Mouse (Mus musculus): ENCODE data around the gene Snd1. TPM values are rescaled to one million over a fixed set of nuclear protein-coding genes. Genes with fewer than 3 reads are reported as not detected.

Gene Snd1
- polyA plus RNA-seq, 1 experiment: 35.6 TPM

DNA sequence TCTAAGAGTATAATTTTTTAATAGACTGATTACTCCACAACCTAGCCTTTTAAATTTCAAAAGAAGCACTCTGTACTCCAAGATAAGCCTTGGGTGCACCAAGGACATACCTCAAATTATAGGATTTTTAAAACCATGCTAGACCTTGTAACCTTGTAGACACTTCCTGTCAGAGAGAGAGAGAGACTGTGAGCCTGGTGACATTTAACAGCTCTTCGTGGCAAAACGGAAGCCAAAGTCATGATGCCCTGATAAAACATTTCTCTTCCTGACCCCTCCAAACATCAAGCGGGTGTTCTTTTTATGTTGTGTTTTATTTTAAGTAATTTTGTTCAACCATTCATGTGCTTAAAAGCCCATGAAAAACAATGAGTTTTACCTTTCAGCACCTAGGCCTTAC, 316.9 kb downstream of the Snd1 start:
- Histone ChIP-seq H3K27ac (ENCODE audit: control insufficient read depth, insufficient read depth, low read depth, low read length, poor library complexity) (no peak overlapping the region), H3K4me1 (ENCODE audit: control insufficient read depth, insufficient read depth, low read length) (no peaks in the 10 kb centered on the region), H3K4me3 (replicated peaks; ENCODE audit: control insufficient read depth, low read depth, low read length) (no peak overlapping the region)
- 43% methylated on average over 3 of the region's 3 CpGs for WGBS
- no peak for TF ChIP-seq POLR2A (IDR thresholded peaks at IDR 0.05; ENCODE audit: borderline replicate concordance, control insufficient read depth, low read depth, low read length)
- no peak for TF ChIP-seq CTCF (IDR thresholded peaks at IDR 0.05; ENCODE audit: control insufficient read depth, insufficient read depth, low read length)

- TF ChIP-seq POLR2A (IDR thresholded peaks at IDR 0.05; ENCODE audit: borderline replicate concordance, control insufficient read depth, low read depth, low read length) (no peak), CTCF (IDR thresholded peaks at IDR 0.05; ENCODE audit: control insufficient read depth, insufficient read depth, low read length) (no peak)
- H3K27ac ChIP-seq (ENCODE audit: control insufficient read depth, insufficient read depth, low read depth, low read length, poor library complexity): no peak overlapping the region
- no peak overlapping the region for H3K4me3 ChIP-seq (replicated peaks; ENCODE audit: control insufficient read depth, low read depth, low read length)
- 86% methylated on average over 9 of the region's 9 CpGs for WGBS
- H3K4me1 ChIP-seq (ENCODE audit: control insufficient read depth, insufficient read depth, low read length): no peaks in the 10 kb centered on the region
Measured at GRCm38 (mm10) chr6:28795380-28795779, 320.4 kb downstream of the Snd1 start.

- 92% methylated on average over 16 of the region's 16 CpGs for WGBS
- H3K27ac ChIP-seq (ENCODE audit: control insufficient read depth, insufficient read depth, low read depth, low read length, poor library complexity): no peak overlapping the region
- no peak overlapping the region for H3K4me3 ChIP-seq (replicated peaks; ENCODE audit: control insufficient read depth, low read depth, low read length)
- H3K4me1 ChIP-seq (ENCODE audit: control insufficient read depth, insufficient read depth, low read length): no peaks in the 10 kb centered on the region
- TF ChIP-seq CTCF (IDR thresholded peaks at IDR 0.05; ENCODE audit: control insufficient read depth, insufficient read depth, low read length): no peak
- TF ChIP-seq POLR2A (IDR thresholded peaks at IDR 0.05; ENCODE audit: borderline replicate concordance, control insufficient read depth, low read depth, low read length): no peak
Measured at GRCm38 (mm10) chr6:28795792-28796515, 321.0 kb downstream of the Snd1 start.

DNA sequence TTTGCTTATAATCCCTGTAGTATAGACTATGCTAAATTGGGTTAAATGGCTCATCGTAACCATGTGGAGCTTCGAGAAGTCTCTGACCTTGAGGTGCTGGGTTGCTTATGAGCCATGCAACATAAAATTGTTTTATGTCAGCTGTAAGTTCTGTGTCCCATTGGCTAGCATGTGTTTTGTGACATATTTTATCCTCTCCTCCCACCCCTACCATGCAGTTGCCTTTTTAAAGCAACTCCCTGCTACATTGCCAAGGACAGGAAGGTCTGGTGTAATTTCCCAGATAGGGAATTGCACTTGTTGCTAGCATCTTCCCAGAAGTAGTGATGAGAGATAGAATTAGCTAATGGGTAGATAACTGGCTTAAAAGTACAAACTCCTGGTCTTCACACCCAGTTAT, 324.9 kb downstream of the Snd1 start:
- 92% methylated on average over 2 of the region's 2 CpGs for WGBS
- TF ChIP-seq POLR2A (IDR thresholded peaks at IDR 0.05; ENCODE audit: borderline replicate concordance, control insufficient read depth, low read depth, low read length) (no peak), CTCF (IDR thresholded peaks at IDR 0.05; ENCODE audit: control insufficient read depth, insufficient read depth, low read length) (no peak)

GRCm38 (mm10) chr6:28800976-28801375, 326.0 kb downstream of the Snd1 start:
- Histone ChIP-seq H3K4me3 (replicated peaks; ENCODE audit: control insufficient read depth, low read depth, low read length) (no peak overlapping the region), H3K4me1 (ENCODE audit: control insufficient read depth, insufficient read depth, low read length) (no peaks in the 10 kb centered on the region), H3K27ac (ENCODE audit: control insufficient read depth, insufficient read depth, low read depth, low read length, poor library complexity) (no peak overlapping the region)
- TF ChIP-seq POLR2A (IDR thresholded peaks at IDR 0.05; ENCODE audit: borderline replicate concordance, control insufficient read depth, low read depth, low read length) (no peak), CTCF (IDR thresholded peaks at IDR 0.05; ENCODE audit: control insufficient read depth, insufficient read depth, low read length) (no peak)
- WGBS: 80% methylated on average over 3 of the region's 3 CpGs

More for the DNA sequence above, 324.9 kb downstream of the Snd1 start:
- no peak overlapping the region for H3K4me3 ChIP-seq (replicated peaks; ENCODE audit: control insufficient read depth, low read depth, low read length)
- H3K27ac ChIP-seq (ENCODE audit: control insufficient read depth, insufficient read depth, low read depth, low read length, poor library complexity): no peak overlapping the region
- H3K4me1 ChIP-seq (ENCODE audit: control insufficient read depth, insufficient read depth, low read length): no peaks in the 10 kb centered on the region

DNA sequence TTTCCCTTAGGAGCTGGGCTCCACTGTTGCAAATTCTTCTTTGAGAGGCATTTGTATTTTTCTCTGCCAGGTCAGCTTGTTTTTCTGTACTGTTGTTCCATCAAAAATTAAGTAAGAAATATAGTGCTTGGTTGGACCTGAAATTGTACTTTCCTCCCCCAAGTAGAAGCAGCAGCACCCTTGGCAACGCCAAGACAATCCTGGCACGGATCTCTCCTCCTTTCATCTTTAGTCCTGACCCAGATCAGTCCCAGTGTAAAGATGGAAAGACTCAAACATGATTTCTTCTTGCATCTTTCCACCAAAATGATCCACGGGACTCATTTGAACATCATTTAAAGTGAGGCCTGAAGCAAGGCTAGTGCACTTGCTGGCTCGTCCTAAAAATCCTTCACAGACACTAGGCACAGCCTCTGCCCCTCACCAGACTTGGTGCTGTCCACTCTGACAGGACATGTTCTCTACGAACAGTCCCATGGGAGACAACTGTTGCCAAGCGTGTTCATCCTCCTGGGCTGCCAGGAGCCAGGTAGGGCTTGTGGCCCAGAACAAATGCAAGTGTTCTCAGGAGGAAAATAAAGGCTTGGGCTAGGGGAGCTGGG, 328.8 kb downstream of the Snd1 start:
- Histone ChIP-seq H3K4me1 (ENCODE audit: control insufficient read depth, insufficient read depth, low read length) (no peaks in the 10 kb centered on the region), H3K27ac (ENCODE audit: control insufficient read depth, insufficient read depth, low read depth, low read length, poor library complexity) (no peak overlapping the region), H3K4me3 (replicated peaks; ENCODE audit: control insufficient read depth, low read depth, low read length) (no peak overlapping the region)
- TF ChIP-seq POLR2A (IDR thresholded peaks at IDR 0.05; ENCODE audit: borderline replicate concordance, control insufficient read depth, low read depth, low read length) (no peak), CTCF (IDR thresholded peaks at IDR 0.05; ENCODE audit: control insufficient read depth, insufficient read depth, low read length) (no peak)
- WGBS: 82% methylated on average over 6 of the region's 6 CpGs

- Histone ChIP-seq H3K27ac (ENCODE audit: control insufficient read depth, insufficient read depth, low read depth, low read length, poor library complexity) (no peak overlapping the region), H3K4me3 (replicated peaks; ENCODE audit: control insufficient read depth, low read depth, low read length) (no peak overlapping the region), H3K4me1 (ENCODE audit: control insufficient read depth, insufficient read depth, low read length) (no peaks in the 10 kb centered on the region)
- TF ChIP-seq CTCF (IDR thresholded peaks at IDR 0.05; ENCODE audit: control insufficient read depth, insufficient read depth, low read length) (no peak), POLR2A (IDR thresholded peaks at IDR 0.05; ENCODE audit: borderline replicate concordance, control insufficient read depth, low read depth, low read length) (no peak)
- 76% methylated on average over 5 of the region's 5 CpGs for WGBS
Measured at GRCm38 (mm10) chr6:28804751-28805150, 329.8 kb downstream of the Snd1 start.

DNA sequence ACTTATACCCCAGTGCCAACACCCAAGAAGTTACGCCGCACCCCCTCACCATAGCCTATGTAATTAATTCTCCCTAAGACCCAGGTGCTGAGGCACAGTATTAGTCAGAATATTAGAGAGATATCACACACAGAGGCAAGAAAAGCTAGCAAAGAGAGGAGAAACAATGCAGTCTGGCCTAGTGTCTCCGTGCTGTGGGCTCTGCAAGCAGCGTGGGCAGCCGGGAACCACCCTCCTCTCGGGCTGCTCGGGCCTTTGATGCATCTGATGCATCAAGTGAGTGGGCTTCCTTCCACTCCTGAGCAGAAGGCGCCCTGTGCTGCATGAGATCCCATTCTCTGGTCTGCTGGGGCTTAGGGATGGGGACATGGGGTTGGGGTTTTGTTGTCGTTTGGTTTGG, 338.1 kb downstream of the Snd1 start:
- no peak overlapping the region for H3K27ac ChIP-seq (ENCODE audit: control insufficient read depth, insufficient read depth, low read depth, low read length, poor library complexity)
- TF ChIP-seq CTCF (IDR thresholded peaks at IDR 0.05; ENCODE audit: control insufficient read depth, insufficient read depth, low read length) (no peak), POLR2A (IDR thresholded peaks at IDR 0.05; ENCODE audit: borderline replicate concordance, control insufficient read depth, low read depth, low read length) (no peak)
- 82% methylated on average over 9 of the region's 9 CpGs for WGBS
- H3K4me1 ChIP-seq (ENCODE audit: control insufficient read depth, insufficient read depth, low read length): no peaks in the 10 kb centered on the region
- no peak overlapping the region for H3K4me3 ChIP-seq (replicated peaks; ENCODE audit: control insufficient read depth, low read depth, low read length)
